Mouse (Mus musculus): ENCODE data around the gene Gm6583.

Gene Gm6583

DNA sequence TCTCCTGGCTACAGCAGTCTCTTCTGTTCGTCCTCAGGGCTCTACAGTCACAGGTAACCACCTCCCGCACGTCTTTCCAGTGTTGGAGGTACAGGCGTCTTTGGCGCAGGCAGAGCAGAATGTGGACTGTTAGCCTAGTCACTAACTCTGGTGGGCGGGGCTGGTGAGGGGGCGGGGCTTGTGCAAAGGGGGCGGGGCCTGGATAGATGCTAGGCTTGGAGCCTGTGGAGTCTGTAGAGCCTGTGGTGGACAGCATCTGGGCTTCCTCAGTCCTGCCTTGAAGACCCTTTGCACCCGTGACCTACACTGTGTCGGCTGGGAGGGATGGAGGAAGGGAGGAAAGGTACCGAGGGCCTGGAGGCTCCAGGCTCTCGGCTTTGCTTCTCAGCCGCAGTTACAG, at the start of gene Gm6583:
Gm6583 (minus strand) TSS at position 124 of the 400 bp plus-strand sequence.
- DNase-seq (ENCODE audit: extremely low spot score): no peak

DNA sequence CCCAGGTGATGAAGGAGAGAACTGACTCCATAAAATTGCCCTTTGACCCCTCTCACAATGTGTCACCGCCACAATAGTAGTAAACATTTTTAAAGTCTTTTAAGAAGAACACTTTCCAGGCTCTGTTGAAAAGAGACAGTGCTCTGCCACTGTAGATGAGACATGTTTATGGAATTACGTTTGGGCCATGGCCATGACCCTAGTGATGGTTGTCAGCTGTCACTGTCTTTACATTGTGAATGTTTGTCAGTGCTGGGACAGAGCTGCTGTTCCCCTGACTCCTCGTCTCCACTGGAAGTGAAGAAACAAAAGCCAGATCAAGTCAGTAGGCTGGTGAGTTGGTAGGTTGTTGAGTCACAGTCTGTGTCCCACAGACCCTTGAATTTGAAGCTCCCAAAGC, 46.6 kb upstream of the Gm6583 start:
- DNase-seq (ENCODE audit: extremely low spot score): no peak

DNA sequence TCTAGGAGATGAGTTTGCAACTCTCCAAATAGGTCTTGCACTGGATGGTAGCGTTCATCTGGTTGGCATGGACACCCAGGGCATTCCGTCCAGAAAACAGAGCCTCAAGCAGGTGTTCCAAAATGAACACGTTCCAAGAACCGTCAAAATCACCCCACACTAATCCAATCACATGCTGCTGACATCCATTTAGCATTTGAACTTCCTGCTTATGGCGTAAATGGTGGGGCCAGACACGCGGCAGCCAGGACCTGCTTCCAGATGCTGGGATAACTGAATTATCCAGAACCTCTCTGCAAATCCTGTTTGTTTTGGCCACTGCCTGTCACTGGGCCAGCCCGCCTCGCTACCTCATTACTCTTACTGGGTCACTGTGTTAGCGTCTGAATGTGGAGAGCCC, 43.5 kb upstream of the Gm6583 start:
- DNase-seq (ENCODE audit: extremely low spot score): no peak

DNA sequence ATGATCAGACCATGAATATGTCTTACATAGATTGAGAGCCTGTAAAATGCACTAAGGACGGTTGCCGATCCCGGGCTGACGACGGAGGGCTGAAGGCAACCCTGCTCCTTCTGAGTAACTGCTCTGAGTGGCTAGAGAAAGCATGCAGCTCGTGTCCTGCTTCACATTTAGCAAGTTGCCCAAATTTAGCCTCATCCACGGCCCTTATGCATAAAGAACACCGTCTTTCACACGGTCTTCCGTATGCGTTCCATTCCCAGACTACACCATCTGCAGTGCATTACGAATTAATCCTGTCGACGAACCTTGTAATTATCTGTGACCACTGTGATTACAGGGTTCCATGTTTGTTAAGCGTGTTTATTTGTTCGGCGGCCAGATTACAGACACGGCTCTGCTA, 40.2 kb upstream of the Gm6583 start:
- DNase-seq (ENCODE audit: extremely low spot score): no peak

DNA sequence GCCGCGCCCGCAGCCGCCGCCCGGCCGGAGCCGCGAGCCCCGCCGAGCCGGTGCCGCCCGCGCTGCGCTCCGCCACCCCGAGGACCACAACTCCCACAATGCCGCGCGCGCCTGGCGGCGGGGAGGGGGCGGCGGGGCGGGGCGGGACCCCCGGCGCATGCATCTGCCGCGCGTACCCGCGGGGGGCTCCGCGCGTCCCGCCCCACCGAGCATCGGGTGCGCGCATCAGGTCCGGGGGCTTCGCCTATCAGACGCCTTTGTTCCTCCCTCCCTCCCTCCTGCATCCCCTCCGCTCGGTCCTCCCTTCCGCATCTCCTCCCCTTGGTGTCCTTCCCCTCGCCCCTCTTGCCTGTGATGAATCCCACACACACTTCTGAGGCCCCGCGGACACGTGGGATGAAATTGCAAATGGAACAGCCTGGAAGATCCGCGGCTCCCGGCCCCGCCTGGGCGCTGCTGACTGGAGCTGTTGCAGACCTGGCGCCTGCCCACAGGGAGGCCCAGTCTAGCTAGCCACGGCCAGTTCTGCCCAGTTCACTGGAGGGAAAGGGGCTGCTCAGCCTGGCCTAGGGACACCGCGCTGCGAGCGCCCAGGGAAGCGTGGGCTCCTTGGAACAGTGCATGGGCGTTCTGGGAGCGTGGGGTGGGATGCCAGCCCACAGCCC, 39.1 kb upstream of the Gm6583 start, which contains the start of gene Asphd2:
Asphd2 (minus strand) TSS at position 88 of the 665 bp plus-strand sequence.
- peak; percentile 90 for DNase-seq (ENCODE audit: extremely low spot score)

DNA sequence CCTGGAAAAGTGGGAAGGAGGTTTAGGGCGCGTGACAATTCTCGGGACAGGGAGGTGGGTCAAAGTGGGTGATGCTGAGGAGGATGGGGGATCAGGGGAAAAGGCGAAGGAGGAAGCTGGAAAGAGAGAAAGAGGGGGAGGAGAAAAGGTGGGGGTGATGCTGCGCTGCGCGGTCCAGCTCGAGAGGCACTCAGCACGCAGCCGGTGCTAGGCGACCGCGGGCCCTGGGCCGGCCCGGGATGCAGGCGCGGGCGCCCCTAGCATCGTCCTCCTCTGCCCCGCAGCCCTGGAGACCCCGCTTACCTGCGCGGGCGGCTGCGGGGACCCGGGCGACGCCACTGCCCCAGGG, 38.6 kb upstream of the Gm6583 start:
- no peak for DNase-seq (ENCODE audit: extremely low spot score)

DNA sequence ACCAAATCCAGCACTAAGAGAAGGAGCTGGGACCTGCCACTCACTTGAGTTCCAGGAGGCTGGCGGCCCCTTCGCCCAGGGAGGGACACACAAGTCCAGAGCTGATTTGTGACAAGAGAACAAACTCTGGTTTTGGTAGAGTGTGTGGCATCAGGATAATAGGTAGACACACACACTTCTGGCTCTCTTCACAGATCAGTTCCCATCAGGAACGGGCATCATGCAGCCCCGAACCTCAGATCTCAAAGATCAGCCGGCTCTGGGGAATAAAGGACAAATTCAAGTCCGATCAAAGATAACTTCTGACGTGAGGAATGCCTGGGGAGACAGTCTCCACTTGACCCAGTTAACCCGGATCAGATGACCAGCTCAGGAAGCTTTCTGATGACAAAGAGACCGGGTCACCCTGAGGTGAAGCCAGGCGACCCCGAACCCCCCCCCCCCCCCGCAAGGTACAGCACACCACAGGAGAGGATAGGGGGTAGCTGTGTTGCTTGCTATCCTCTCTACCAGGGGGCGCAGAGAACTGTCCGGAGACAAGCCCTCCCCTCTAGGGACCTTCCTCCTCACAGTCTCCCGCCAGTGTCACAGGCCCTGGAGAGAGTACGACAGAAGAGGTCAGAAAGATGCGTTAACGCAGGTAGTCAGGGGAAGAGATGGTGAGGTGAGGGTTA, 38.0 kb upstream of the Gm6583 start:
- DNase-seq (ENCODE audit: extremely low spot score): peak; percentile 36

DNA sequence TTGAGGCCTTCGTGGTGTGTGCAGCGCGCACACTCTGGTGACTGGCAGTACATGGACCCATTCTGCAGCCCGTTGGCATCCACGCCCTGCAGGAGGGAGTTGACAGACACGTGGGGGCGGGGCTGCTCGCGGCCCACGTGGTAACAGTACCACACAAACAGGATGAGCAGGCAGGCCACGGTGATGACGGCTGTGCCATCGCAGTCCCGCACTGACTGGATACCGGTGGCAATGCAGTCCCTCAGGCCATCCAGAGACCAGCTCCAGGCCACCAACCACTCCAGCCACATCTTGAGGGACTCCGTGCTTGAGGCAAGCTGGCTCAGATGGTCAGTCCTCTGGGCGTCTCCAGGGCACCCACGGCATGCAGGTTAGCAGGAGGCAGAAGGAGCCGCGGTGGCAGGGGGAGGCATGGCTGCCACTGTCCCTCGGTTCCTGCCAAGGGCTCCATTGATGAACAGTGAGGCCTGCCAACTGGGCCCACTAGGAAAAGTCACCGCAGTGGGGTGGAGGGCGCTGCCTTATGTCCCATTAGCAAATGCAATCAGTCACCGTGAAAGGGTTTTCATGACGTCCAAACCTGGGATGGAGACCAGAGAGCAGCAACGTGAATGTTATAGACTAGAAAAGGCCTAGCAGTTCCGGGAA, 36.0 kb upstream of the Gm6583 start:
- DNase-seq (ENCODE audit: extremely low spot score): no peak

DNA sequence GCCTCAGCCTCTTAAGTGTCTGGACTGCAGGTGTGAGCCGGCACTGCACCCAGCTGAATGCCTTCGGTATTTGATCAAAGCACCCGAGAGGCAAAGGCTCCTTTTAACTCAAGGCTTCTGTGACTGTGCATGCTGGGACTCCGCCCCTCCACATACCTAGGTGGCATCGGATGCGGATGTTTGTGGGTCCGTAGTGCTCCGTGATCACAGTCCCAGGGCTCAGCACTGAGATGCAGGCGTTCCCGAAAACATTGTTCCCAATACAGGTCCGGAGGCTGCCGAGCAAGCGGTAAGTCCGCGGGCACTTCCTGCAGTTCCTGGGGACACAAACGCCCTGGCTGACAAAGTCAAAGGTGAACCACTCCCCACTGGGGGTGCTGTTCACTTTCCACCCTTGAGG, 35.2 kb upstream of the Gm6583 start:
- DNase-seq (ENCODE audit: extremely low spot score): no peak

DNA sequence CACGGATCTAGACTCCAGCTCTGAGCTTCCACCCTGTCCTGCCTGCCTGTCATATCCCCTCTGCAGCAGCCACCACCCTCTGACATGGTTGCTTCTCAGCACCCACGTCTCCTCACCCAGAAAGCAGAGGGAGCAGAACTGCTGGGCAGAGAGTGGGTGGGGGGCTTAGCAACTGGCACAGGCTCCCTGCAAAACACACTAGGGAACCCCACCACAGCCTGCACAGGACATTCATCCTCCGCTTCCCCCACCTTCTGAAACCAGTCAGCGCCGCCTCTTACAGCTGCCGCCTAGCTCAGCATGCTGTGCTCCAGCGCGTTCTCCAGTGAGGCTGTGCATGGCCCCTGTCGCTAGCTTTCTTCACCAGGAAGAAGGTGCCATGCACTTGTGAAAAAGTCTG, 33.5 kb upstream of the Gm6583 start:
- no peak for DNase-seq (ENCODE audit: extremely low spot score)

DNA sequence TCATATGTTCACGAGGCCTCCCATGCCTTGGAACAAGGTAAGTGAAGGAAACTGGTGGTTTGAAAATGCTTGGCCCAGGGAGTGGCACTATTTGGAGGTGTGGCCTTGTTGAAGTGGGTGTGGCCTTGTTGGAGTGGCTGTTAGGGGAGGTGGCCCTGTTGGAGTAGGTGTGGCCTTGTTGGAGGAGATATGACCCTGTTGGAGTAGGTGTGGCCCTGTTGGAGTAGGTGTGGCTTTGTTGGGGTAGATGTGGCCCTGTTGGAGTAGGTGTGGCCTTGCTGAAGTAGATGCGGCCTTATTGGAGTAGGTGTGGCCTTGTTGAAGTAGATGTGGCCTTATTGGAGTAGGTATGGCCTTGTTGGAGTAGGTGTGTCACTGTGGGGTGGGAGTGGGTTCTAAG, 30.1 kb upstream of the Gm6583 start:
- DNase-seq (ENCODE audit: extremely low spot score): no peak

DNA sequence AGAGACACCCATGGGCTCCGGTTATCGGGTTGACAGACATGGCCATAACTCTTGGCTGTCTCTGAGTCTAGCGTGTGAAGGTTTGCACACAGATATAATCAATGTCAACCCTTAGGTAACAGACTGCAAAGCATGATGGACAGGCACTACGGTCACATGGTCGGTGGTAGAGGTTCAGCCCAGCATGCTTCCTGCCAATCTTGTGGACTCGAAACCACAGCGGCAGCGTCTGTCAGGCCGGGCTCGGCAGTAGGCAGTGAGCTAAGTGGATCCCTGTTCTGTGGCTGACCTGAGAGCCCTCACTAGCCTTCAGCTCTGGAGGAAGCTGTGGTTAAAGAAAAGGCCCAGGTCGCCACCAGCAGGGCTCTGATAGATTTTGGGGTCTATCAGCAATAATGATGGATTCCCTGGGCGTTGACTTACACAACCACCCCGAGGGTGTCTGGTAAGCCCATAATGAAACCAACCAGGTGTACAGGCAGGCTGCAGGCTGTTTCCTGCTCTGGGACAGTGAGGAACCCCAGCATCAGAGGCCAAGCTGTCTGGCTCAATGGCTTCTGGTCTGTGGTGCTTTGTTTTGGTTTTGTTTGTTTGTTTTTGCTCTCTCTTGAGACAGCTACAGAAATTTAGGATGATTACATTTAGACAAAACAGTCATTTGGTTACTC, 29.1 kb upstream of the Gm6583 start:
- DNase-seq (ENCODE audit: extremely low spot score): no peak

DNA sequence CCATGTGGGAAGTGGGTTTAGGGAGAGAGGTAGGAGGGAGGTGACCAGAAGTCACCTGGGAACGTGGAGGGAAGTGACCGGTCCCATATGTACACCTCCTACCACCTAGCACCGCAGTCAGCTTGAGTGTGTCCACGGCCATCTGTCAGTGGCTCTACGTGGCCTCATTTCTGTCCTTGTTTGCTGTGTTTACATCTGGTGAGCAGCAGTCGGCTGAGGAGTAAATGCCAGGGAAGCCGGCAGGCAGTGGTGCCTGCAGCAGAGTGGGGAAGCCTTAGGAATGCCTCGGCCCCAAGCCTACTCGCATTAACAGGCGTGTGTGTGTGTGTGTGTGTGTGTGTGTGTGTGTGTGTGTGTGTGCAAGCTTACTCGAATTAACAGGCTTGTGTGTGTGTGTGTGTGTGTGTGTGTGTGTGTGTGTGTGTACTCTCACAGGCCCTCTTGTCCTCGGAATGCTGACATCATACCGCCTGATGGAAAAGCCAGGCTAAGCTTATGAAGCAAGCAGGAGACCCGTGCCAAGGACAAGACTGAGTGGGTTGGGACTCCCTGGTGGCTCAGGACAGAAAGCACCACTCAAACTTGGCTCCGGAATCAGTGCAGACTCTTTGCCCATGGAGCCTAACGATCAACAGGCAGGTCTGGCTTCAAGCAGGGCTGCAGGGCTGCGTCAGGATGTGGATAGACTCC, 27.0 kb upstream of the Gm6583 start:
- DNase-seq (ENCODE audit: extremely low spot score): no peak

DNA sequence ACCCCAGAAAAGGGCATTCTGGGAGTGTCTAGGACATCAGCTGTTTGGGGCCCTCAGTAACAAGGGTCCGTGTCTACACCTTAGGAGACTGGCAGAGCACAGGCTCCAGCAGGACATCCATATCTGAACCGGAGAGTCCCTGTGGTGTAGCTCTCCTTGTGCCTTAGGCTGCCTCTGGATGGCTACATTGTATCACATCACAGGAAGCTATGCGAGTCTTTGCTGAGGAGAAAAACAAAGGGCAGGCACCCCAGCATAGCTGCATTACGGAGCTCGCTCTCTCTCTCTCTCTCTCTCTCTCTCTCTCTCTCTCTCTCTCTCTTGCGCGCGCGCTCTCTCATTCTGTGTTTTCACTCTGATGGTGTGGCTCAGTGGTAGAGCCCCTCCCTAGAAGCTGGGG, 26.2 kb upstream of the Gm6583 start:
- no peak for DNase-seq (ENCODE audit: extremely low spot score)

DNA sequence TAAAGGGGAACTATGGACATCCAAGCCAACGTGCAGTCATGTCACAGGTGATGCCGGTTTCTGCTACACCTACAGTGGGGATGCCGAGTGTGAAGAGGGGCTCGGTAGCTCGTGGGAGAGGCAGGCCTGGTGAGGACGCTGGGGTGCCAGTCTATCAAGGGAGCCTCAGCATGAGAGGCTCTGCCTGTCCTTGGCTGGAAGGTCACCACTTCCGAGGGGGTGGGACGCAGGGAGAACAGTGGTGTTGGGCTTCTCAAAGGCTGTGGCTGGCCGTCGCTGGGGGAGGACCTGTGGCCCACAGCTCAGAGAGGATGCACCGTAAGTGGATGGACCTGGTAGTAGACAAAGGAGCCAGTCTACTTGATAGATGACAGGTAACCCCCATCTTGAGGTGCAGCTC, 25.3 kb upstream of the Gm6583 start:
- DNase-seq (ENCODE audit: extremely low spot score): no peak

DNA sequence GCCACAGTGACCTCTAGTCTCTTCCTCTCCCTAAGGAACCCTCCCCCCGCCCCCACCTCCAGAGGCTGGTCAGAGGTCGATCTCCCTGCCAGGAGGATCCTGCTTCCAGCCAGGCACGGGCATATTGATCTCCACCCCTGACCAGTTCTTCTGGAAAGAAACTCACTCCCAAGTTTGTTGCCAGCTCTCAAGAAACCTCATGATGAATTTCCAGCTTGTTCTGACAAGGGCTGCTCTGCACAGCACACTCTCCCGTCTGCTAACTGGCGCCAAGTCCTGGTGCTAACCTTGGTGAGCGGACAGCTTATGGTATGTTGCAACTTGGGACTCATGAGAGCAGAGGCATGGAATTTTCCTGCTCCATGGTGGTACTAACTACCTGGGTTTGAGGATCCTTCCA, 22.9 kb upstream of the Gm6583 start:
- no peak for DNase-seq (ENCODE audit: extremely low spot score)

DNA sequence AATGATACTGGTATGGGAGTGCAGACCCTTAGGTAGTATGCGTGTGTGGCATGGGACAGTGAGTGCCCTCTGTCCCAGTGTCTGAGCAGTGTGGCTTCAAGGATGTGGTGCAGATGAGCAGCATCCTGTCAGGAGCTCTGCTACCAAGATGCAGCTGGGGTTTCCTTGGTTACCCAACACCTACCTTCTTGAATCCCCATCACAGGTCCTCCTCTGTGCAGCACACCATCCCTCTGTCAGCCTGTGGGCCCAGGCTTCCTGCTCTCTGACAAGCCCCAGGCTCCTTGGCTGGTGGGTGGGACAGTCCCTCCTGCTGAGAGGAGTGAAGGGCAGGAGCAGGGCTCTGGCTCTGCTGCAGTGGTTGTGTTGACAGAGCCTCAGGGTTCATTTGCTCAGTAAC, 21.5 kb upstream of the Gm6583 start:
- DNase-seq (ENCODE audit: extremely low spot score): no peak

DNA sequence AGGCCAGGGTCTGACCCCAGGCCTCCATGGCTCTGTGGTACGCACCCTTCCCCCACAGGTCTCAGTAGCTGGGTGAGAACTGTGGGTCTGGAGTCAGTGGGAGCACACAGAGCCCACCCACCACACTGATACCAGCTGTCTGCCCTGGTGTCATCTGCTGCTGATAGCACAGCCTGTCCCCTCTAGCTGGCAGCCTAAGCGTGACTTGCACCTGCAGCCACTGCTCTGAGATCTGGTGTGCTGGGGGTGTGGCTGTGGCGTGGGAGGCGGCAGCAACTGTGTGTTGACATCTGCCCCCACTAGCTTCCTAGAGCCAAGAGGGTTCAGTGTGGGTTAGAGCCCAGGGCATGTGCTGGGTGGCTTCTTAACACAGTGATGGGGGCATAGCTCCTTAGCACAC, 20.3 kb upstream of the Gm6583 start:
- no peak for DNase-seq (ENCODE audit: extremely low spot score)

DNA sequence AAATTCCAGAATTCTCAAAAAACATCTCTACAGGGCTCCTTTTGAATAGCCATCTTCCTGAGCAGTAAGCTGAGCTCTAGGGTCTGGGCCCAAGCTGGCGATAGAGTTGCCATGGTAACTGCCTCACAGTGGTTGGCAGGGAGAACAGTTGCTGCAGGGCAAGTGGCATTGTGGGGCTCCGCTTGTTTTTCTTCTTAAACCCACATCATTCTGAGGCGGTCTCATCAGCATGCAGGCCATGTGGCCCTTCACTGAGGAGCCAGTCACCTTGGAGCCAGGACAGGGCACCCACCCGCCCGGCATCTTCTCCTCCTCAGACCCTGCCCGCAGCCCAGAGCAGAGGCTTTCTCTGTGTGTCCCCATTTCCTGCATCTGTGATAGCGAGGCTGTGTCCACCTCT, 16.1 kb upstream of the Gm6583 start:
- peak; percentile 24 for DNase-seq (ENCODE audit: extremely low spot score)

DNA sequence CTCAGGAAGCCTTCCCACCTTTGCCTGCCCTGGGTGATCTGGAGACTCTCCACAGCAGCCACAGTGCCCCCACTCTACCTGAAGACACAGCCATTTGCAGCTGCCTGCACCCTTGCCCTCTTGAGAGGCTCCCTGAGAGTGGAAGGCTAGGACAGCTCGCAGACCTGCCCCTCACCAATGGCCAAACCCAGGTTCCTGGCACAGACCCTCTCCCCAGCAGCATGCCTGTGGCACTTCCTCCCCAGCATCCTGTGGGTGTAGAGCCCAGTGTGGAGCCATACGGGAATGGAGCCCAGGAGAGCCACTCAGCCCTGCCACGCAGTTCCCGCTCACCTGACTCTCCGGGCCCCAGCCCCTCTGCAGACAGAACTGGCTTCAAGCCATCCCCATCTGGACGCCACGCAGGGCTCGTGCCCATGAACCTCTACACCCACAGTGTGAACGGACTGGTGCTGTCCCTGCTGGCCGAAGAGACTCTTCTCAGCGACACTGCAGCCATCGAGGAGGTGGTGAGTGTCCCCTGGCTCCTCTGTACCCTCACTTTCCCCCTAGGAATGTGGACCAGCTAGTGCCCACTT, 14.5 kb upstream of the Gm6583 start:
- no peak for DNase-seq (ENCODE audit: extremely low spot score)

DNA sequence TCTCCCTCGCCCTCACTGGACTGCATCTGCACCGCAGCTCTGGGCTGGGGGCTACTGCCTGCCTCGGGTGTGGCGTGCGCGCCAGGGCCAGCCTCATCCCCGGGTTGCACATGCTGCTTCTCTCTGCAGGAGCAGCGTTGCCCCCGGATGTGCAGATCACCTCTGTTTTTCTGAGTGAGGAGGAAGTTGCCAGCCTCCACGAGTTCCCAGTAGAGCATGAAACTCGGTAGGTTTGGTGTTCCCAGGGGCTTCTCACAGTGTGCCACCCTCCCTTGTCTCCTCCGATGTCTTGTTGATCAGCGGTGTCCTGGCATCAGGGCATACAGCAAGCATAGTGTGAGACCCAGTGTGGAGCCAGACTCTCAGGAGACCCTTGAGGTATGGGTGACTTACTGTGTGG, 13.5 kb upstream of the Gm6583 start:
- DNase-seq (ENCODE audit: extremely low spot score): no peak

DNA sequence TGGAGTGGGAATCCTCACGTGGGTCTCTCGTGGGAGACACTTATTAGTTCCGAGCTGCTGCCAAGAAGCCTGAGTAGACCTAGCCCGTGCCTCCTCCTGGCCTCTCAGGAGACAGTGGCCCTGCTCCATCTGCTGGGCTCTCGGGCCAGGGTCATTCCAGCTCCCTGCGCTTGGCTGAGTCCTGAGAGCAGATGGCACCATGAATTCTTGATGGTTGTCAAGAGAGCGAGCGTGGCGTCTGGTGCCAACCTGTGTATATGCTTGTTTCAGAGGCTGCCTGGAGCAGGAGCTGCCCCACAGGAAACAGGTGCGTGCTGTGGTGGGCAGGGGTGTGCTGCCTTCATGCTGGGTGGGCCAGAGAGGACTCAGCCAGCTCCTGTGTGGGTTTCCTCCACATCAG, 12.8 kb upstream of the Gm6583 start:
- DNase-seq (ENCODE audit: extremely low spot score): no peak
